Mouse (Mus musculus): Measurements from ENCODE around the gene Slc24a1. TPM values are rescaled to one million over a fixed set of nuclear protein-coding genes. Genes with fewer than 3 reads are reported as not detected.

The Slc24a1 gene
- polyA plus RNA-seq, 1 experiment, result 0.05 TPM

- peaks cover 3% of the 10 kb centered on the region; the same call in 1 of the 2 replicates for H3K4me1 ChIP-seq (replicated peaks; ENCODE audit: control insufficient read depth, insufficient read depth, low read length)
- H3K36me3 ChIP-seq (ENCODE audit: control insufficient read depth, insufficient read depth, low read length), result no peaks in the 10 kb centered on the region
- H3K27me3 ChIP-seq (ENCODE audit: control insufficient read depth, insufficient read depth, low read length), result no peaks in the 10 kb centered on the region
- WGBS, result 87% methylated on average over 7 of the region's 7 CpGs
- H3K4me3 ChIP-seq (ENCODE audit: control insufficient read depth, insufficient read depth, low read length), result no peak overlapping the region
- H3K27ac ChIP-seq (ENCODE audit: control insufficient read depth, insufficient read depth, low read length), result no peak overlapping the region
- no peak for TF ChIP-seq CTCF (IDR thresholded peaks at IDR 0.05; ENCODE audit: borderline replicate concordance, control insufficient read depth, extremely low read depth, insufficient read depth, low read length, poor library complexity)
- no peak for TF ChIP-seq POLR2A (IDR thresholded peaks at IDR 0.05; ENCODE audit: control insufficient read depth, extremely low read depth, insufficient read depth, low read length, poor library complexity)
- DNase-seq, result no peak
Observed at GRCm38 (mm10) chr9:64953190-64953589, 1.8 kb upstream of the Slc24a1 start.

GRCm38 (mm10) chr9:64952055-64952454 lies 648 bp upstream of the Slc24a1 start:
- Histone ChIP-seq H3K27ac (ENCODE audit: control insufficient read depth, insufficient read depth, low read length) (no peak overlapping the region), H3K4me1 (replicated peaks; ENCODE audit: control insufficient read depth, insufficient read depth, low read length) (peaks cover 3% of the 10 kb centered on the region; the same call in 1 of the 2 replicates), H3K4me3 (ENCODE audit: control insufficient read depth, insufficient read depth, low read length) (no peak overlapping the region), H3K27me3 (ENCODE audit: control insufficient read depth, insufficient read depth, low read length) (no peaks in the 10 kb centered on the region), H3K36me3 (ENCODE audit: control insufficient read depth, insufficient read depth, low read length) (no peaks in the 10 kb centered on the region)
- TF ChIP-seq POLR2A (IDR thresholded peaks at IDR 0.05; ENCODE audit: control insufficient read depth, extremely low read depth, insufficient read depth, low read length, poor library complexity) (no peak), CTCF (IDR thresholded peaks at IDR 0.05; ENCODE audit: borderline replicate concordance, control insufficient read depth, extremely low read depth, insufficient read depth, low read length, poor library complexity) (no peak)
- DNase-seq, result no peak
- 53% methylated on average over 5 of the region's 5 CpGs for WGBS

GRCm38 (mm10) chr9:64947483-64948095 lies 3.8 kb downstream of the Slc24a1 start:
- no peak for DNase-seq
- Histone ChIP-seq H3K36me3 (ENCODE audit: control insufficient read depth, insufficient read depth, low read length) (no peaks in the 10 kb centered on the region), H3K4me1 (replicated peaks; ENCODE audit: control insufficient read depth, insufficient read depth, low read length) (no peaks in the 10 kb centered on the region), H3K27me3 (ENCODE audit: control insufficient read depth, insufficient read depth, low read length) (no peaks in the 10 kb centered on the region), H3K4me3 (ENCODE audit: control insufficient read depth, insufficient read depth, low read length) (no peak overlapping the region), H3K27ac (ENCODE audit: control insufficient read depth, insufficient read depth, low read length) (no peak overlapping the region)
- WGBS, result 91% methylated on average over 9 of the region's 9 CpGs
- TF ChIP-seq CTCF (IDR thresholded peaks at IDR 0.05; ENCODE audit: borderline replicate concordance, control insufficient read depth, extremely low read depth, insufficient read depth, low read length, poor library complexity), result no peak
- no peak for TF ChIP-seq POLR2A (IDR thresholded peaks at IDR 0.05; ENCODE audit: control insufficient read depth, extremely low read depth, insufficient read depth, low read length, poor library complexity)

- no peak overlapping the region for H3K27ac ChIP-seq (ENCODE audit: control insufficient read depth, insufficient read depth, low read length)
- DNase-seq, result no peak
- 72% methylated on average over 11 of the region's 11 CpGs for WGBS
- H3K4me1 ChIP-seq (replicated peaks; ENCODE audit: control insufficient read depth, insufficient read depth, low read length), result no peaks in the 10 kb centered on the region
- TF ChIP-seq CTCF (IDR thresholded peaks at IDR 0.05; ENCODE audit: borderline replicate concordance, control insufficient read depth, extremely low read depth, insufficient read depth, low read length, poor library complexity) (no peak), POLR2A (IDR thresholded peaks at IDR 0.05; ENCODE audit: control insufficient read depth, extremely low read depth, insufficient read depth, low read length, poor library complexity) (no peak)
- no peaks in the 10 kb centered on the region for H3K36me3 ChIP-seq (ENCODE audit: control insufficient read depth, insufficient read depth, low read length)
- H3K27me3 ChIP-seq (ENCODE audit: control insufficient read depth, insufficient read depth, low read length), result no peaks in the 10 kb centered on the region
- no peak overlapping the region for H3K4me3 ChIP-seq (ENCODE audit: control insufficient read depth, insufficient read depth, low read length)
Observed at GRCm38 (mm10) chr9:64943997-64944396, 7.4 kb downstream of the Slc24a1 start.

- Histone ChIP-seq H3K4me1 (replicated peaks; ENCODE audit: control insufficient read depth, insufficient read depth, low read length) (no peaks in the 10 kb centered on the region), H3K27ac (ENCODE audit: control insufficient read depth, insufficient read depth, low read length) (no peak overlapping the region), H3K36me3 (ENCODE audit: control insufficient read depth, insufficient read depth, low read length) (no peaks in the 10 kb centered on the region), H3K27me3 (ENCODE audit: control insufficient read depth, insufficient read depth, low read length) (no peaks in the 10 kb centered on the region), H3K4me3 (ENCODE audit: control insufficient read depth, insufficient read depth, low read length) (no peak overlapping the region)
- TF ChIP-seq CTCF (IDR thresholded peaks at IDR 0.05; ENCODE audit: borderline replicate concordance, control insufficient read depth, extremely low read depth, insufficient read depth, low read length, poor library complexity) (no peak), POLR2A (IDR thresholded peaks at IDR 0.05; ENCODE audit: control insufficient read depth, extremely low read depth, insufficient read depth, low read length, poor library complexity) (no peak)
- 95% methylated on average over 4 of the region's 4 CpGs for WGBS
- DNase-seq, result no peak
Observed at GRCm38 (mm10) chr9:64941650-64942049, 9.8 kb downstream of the Slc24a1 start.

GRCm38 (mm10) chr9:64940731-64941346 lies 10.6 kb downstream of the Slc24a1 start:
- H3K36me3 ChIP-seq (ENCODE audit: control insufficient read depth, insufficient read depth, low read length), result no peaks in the 10 kb centered on the region
- 74% methylated on average over 11 of the region's 11 CpGs for WGBS

More at GRCm38 (mm10) chr9:64940731-64941346, 10.6 kb downstream of the Slc24a1 start:
- H3K4me1 ChIP-seq (replicated peaks; ENCODE audit: control insufficient read depth, insufficient read depth, low read length), result no peaks in the 10 kb centered on the region
- no peak overlapping the region for H3K27ac ChIP-seq (ENCODE audit: control insufficient read depth, insufficient read depth, low read length)
- no peaks in the 10 kb centered on the region for H3K27me3 ChIP-seq (ENCODE audit: control insufficient read depth, insufficient read depth, low read length)
- no peak overlapping the region for H3K4me3 ChIP-seq (ENCODE audit: control insufficient read depth, insufficient read depth, low read length)
- TF ChIP-seq CTCF (IDR thresholded peaks at IDR 0.05; ENCODE audit: borderline replicate concordance, control insufficient read depth, extremely low read depth, insufficient read depth, low read length, poor library complexity), result no peak
- TF ChIP-seq POLR2A (IDR thresholded peaks at IDR 0.05; ENCODE audit: control insufficient read depth, extremely low read depth, insufficient read depth, low read length, poor library complexity), result no peak
- no peak for DNase-seq
